Mouse (Mus musculus) brain, embryonic 18.5 days (tissue): ENCODE measurements around the gene Gm17655.
A peak's percentile ranks its signal among the peaks of the same experiment; 100 is the strongest.
"Not testable (repeated sequence)": the region's sequence is repeated elsewhere in the genome, so short reads cannot be mapped to it uniquely, and the experiment has no call there.

Source experiments
- DNase-seq: peaks from one replicate; pipeline ENCODE4 v3.0.0-alpha.2; 2012; ENCODE audit warnings: low read depth, low spot score

The Gm17655 gene

GRCm38 (mm10) chr5:110086161-110086866 lies 14.0 kb upstream of the Gm17655 start:
- DNase-seq: no peak

DNA sequence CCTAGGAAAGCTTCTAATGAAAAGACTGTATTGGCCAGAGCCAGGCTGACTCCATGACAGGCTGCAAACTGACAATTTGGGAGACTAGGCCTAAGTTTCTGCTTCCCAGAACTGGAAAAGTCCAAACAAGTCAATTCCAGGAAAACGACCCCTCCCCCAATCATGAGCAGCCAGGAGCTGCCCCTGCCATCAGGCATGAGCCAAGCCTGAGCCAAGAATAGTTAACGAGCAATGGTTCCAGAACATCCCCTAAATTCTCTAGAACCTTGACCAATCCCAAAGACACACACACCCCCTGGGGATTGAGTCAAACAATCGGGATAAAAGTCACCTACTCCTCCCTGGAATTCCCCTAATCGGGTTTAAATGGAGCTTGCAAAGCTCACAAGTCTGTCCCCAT lies 10.6 kb upstream of the Gm17655 start:
- no peak for DNase-seq

GRCm38 (mm10) chr5:110057637-110058408 lies 14.5 kb downstream of the Gm17655 start:
- peak; percentile 60 for DNase-seq

GRCm38 (mm10) chr5:110023694-110024427 lies 48.5 kb downstream of the Gm17655 start:
- DNase-seq: peak; percentile 55

GRCm38 (mm10) chr5:110023273-110023672 lies 49.0 kb downstream of the Gm17655 start:
- DNase-seq: peak; percentile 26

- not testable (repeated sequence) for DNase-seq
Measured at GRCm38 (mm10) chr5:110015775-110016174, 56.5 kb downstream of the Gm17655 start.
